Mouse (Mus musculus) cerebellum, adult 8-10 months (tissue): ENCODE data around the gene Sat2.

ENCODE experiments used
- DNase-seq: peaks from one replicate; pipeline ENCODE4 v3.0.0; 2022

Sat2 gene

DNA sequence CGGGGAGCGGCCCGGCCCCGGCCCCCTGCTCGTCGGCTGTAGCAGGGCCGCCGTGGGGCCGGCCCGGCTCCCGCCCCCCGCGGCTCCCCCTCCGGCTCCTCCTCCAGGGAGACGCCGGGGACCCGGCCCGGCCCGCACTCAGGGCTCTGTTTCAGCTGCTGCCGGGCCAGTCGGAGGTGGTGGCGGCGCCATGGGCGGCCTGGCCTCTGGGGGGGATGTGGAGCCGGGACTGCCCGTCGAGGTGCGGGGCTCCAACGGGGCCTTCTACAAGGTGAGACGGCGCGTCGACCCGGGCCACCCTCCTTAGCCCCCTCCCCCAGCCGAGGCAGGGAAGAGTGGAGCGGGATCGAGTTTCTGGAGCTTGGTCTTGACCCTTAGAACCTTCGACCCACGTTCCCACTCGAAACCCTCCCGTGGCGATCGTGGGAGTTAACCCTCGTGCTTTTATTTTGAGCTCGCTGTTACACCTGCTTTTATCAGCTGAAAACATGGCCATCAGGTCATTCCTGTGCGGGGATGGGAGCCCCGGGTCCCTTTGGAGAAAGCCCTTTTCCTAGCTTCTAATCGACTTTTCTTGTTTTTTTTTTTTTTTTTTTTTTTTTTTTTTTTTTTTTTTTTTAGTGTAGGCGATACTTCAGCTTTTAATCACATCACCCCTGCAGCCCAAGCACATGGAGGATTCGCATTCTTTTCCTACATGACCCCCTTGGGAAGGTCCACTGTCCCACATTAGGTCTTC, 11.5 kb downstream of the Sat2 start:
- peak; percentile 68 for DNase-seq

DNA sequence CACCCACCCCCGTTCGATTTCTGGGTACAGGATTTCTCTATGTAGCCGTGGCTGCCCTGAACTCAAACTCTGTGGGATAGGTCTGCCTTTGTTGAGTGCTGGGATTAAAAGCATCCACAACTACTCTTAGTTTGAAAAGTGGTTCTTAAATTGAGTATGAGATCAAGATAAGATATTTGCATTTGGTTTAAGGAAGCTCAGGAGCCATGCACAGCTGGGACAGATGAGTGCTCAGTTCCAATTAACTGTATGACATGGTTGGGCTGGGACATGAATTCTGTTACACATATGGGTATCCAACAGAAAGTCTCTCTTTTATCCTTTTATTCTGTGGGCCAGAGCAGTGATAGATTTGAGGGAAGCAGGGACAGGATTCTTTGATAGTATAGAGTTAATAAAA, 13.6 kb downstream of the Sat2 start:
- DNase-seq, result no peak

DNA sequence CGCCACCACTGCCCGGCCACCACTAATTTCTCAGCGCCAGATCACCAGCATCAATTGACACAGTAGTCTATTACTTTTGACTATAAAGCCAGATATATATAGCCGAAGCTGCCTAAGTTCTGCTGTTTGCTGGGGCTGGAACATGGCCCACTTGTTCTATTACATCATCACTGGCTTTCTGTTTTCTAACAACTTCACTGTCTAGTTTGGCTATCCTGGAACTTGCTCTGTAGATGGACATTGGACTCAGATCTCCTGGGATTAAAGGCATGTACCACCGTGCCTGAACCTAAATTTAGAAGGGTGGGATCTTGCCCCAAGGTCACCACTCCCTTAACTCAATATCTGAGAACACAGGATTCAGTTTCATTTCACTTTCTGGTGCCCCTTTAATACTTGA, 24.0 kb downstream of the Sat2 start:
- no peak for DNase-seq

DNA sequence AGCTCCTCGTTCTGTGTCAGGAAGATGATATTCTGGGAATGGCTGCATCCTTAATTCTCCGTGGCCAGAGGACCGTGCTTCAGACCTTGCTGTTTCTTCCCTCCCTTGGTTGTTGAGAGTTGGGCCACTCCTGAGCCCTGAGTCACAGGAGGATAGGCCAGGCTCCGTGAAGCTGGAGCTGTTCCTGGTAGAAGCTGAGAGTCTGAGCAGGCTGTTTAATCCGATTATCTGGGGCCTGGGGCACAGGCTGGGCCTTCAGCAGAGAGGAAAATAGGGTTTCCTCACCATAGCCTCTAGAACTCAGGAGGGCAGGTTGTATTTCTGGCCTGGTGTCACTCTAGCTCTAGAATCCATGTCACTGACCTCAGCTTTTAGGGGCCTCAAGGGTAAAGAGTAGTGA, 31.6 kb downstream of the Sat2 start:
- DNase-seq, result no peak

DNA sequence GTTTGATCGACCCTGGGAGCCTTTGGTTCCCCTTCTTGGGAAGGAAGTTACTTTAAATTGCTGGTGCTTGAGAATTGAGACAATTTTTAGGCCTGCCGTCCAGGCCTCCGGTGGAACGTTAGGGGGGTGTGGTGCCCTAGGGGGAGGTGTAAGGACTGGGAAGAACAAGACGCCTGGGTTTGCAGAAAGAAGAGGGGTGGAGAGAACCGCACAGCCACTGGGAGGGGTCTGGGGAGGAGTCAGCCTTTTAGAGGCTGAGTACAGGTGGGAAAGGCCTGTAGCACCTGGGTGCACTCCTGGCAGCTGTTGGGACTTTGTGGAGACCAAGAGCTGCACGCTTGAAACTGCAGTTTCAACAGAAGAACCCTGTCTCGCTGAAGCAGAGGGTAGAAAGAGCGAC, 32.9 kb downstream of the Sat2 start:
- DNase-seq, result no peak

DNA sequence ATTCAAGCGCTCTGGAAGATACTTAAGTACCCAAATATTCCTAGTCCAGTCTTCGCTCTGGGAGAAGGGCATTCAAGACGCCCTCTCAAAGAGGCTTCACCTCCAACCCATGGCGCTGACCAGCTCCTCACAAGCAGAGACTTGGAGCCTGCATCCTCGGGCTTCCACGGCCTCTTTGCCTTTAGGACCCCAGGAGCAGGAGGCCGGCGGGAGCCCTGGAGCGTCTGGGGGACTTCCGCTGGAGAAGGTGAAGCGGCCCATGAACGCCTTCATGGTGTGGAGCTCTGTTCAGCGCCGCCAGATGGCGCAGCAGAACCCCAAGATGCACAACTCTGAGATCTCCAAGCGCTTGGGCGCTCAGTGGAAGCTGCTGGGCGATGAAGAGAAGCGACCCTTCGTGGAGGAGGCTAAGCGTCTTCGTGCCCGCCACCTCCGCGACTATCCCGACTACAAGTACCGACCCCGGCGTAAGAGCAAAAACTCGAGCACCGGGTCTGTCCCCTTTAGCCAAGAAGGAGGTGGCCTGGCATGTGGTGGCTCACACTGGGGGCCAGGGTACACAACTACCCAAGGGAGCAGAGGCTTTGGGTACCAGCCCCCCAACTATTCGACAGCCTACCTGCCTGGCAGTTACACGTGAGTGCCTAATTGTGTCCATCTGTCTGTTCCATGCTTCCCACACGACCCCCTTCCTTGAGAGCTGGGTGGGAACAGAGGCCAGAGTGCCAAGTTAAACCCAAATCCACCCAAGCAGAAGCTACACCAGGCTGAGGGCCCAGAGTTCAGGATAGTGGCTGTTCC, 33.6 kb downstream of the Sat2 start, which contains the start of gene Sox15:
Gene Sox15, plus strand, starts transcription at position 51 of the 801 bp plus-strand sequence.
- DNase-seq, result peak; percentile 72

DNA sequence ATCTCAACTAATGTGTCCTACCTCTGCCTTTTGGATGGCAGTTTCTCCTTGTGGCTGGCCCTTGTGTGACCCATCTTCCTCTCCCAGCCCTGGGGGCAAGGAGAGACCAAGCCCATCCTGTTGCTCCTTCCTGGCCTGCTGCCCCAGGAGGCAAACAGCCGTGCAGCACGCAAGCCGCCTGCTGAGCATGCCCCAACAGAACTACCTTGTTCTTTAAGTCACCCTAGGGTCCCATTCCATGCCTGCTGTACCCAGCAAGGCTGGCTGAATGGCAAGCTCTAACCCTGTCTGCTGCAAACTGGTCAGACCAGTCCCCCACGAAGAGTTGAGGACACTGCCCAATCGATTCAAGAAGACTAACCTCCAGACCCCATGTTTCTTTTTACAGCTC, 34.2 kb downstream of the Sat2 start:
- no peak for DNase-seq

DNA sequence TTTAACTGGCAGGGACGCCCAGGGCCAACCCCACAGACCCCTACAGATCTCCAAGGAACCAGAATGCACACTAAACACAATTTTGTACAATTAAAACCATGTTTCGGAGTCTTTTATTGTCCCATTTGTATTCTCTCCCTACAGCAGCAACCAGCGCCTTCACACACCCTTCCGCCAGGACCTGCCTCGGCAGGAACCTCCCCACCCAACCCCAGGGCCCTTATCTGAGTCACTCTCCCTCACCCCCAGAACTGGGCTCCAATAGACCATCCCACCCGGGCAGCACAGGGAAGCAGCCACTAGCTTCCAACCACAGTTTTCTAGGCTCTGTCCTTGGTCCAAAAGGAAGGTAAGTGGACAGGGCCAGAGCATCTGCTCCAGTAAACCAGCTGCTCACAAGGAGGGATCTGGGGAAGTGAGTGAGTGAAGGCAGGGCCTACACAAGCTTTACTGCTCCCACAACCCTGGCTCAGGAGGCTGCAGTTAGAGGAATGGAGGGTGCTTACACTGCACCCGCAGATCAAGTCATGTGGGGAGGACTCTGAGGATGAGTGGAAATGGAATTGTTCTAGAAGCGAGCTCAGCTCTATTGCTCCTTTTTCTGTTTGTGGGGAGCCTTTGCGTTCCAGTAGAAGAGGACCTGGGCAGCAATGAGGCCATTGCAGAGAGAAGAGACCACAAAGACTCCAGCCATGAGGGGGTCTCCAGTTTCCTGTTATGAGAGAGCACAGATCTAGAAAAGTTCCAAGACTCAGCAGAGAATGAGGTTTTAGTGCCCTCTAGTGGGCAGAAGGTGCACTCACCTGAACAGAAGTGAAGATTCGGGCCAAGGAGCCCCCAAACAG, 35.0 kb downstream of the Sat2 start:
- DNase-seq, result peak; percentile 54

DNA sequence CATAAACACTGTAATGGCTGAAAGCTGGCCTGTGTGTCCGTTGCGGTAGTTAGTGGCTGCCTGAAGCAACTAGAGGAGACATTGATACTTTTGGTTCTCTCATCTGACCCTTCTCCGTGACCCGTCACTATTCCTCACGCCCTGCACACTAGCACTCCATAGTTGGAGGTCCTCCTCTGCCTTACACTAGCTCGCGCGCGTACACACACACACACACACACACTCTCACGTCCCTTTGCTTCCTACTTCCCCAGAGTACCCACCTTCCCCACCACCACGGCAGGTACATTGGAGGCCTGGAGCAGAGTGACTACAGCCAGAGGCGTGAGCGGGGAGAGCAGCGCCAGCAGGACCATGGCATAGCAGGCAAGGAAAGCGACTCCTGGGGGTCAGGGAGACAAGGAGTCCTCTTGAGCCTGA, 35.6 kb downstream of the Sat2 start:
- DNase-seq, result no peak

DNA sequence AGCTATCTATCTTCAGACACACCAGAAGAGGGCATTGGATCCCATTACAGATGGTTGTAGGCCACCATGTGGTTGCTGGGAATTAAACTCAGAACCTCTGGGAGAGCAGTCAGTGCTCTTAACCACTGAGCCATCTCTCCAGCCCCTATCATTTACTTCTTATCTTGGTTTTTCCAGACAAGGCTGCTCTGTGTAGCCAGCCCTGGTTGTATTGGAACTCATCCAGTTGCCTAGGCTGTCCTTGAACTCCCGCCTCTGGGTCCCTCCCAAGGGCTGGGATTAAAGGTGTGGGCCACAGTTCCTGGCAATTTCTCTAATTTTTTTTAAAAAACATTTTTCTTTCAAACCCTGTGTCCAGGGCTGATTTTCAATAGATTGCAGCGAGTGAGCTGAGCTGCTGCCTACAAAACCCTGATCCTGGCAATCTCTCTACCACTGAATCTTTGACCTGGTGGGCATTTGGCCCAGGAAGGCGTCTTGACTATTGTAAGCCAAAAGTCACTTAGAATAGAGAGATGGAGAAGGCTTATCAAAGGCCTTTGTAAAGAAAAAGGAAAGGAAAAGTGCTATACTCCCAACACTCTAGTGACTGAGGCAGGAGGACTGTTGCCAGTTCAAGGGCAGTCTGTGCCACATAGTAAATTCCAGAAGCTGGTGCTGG, 39.5 kb downstream of the Sat2 start:
- no peak for DNase-seq

DNA sequence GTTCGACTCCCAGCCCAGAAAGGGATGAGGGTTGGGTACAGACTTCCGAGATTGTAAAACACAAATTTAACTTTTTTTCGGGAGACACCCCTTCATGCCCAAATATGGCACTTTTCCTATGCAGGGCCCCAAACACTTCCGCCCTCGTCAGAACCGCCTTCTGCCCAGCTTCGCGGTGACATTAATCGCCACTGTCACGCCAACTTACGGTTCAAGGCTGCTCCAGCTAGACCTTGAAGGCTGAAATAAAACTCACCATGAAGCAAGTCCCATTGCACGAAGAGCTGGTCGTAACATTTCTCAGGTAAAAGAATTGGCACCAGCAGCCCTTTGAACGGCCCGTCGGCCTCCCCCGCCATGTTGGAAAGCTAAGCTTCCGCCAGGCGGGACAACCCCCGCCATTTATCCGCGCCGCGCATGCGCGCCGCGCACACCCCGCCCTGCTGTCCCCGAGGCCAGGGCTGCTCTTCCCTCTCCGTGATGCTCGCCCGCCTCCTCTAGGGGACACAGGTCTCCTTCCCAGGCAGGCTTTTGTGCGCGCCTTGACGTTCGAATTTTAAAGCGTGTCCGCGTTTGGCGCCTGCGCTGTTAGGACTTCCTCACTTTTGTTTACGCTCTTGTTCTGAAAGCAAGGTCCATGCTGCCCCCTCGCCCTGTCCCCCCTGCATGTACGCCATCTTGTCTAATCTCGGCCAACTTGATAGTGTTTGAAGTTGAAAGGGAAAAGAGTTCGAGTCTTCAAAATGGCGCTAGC, 40.6 kb downstream of the Sat2 start, which contains the start of gene Mpdu1:
Gene Mpdu1, minus strand, starts transcription at position 430 of the 754 bp plus-strand sequence.
- DNase-seq, result peak; percentile 91

DNA sequence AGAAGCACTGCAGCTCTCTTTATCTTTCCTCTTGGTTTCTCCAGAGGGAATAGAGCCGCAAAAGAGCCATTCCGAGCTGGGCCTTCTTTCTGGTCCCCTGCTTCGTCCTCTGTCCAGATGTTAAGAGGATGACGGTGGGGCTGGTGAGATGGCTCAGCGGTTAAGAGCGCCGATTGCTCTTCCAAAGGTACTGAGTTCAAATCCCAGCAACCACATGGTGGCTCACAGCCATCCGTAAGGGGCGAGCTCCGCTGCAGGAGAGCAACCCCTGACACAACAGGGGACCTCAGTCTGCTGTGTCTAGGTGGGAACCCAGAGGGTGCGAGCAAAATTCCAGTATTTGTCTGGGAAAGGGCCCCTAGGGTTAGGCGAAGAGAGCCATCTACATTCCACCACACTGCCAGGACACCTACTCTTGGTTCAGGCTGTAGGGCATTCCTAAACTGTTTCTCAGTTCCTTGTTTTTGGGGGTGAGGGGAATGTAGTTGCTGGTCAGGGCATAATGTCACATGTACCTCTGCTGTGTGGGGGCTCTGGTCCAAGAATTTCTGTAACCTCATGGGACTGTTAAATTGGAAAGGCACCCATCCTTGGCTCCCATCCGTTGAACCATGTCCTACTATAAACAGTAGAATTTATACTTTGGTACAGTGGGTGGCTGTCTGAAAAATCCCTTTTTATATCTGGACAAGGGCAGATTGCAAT, 41.3 kb downstream of the Sat2 start:
- peak; percentile 50 for DNase-seq

DNA sequence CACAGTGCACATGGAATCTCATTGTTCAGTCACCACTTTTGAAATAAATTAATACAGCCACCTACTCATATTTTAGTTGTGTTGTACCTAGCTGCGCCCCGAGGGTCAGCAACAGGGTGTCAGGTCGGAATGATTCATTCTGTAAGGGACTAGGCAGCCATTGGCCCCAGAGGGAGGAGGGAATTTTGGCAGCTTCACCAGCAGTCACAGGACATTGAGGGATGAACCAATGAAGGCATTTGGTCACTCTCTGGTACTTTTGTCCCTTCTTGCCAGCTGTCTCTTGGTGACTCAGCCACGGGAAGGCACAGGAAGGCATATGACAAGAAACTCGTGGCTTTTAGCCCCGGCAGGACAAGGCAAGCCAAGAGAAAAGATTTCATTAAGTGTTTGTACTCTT, 42.0 kb downstream of the Sat2 start:
- no peak for DNase-seq

DNA sequence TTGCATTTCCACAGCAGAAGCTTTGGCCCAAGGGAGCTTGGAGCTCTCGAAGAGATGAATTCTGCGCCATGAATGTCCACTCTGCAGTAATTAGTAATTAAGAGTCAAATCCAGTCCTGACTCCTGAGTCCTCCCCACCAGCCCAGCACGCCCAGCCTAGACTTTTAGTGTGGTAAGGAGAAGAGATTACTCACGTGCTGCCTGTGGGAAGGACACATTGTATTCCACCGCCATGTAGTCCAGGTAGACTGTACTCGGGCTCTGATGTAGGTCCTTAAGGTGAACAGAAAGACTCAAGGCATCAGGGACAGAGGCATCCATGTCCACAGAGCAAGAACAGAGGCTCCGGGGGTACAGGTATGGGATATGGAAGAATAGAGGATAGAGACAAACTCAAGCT, 43.0 kb downstream of the Sat2 start:
- DNase-seq, result no peak

DNA sequence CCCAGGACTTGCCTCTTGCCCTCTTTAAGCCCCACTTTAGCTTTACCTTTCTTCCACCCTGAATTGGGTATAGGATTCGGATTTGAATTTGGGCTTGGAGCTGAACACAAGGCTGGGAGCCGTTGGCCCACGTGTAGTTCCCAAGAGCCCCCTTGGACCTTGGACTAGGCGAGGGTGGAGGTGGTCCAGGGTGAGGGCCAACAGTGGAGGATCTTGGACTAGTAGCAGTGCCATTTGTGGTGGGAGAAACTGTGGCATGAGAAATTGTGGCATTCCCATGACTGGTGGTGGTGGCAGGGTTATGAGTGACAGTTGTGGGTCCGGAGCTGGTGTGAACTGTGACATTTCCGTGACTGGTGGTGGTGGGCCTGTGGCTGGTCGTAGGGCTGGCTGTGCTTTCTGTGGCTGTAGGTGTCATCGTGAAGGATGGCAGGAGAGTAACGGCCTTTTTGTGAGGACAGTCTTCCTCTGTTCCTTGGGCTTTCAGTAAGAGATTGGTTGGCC, 43.7 kb downstream of the Sat2 start:
- DNase-seq, result no peak

DNA sequence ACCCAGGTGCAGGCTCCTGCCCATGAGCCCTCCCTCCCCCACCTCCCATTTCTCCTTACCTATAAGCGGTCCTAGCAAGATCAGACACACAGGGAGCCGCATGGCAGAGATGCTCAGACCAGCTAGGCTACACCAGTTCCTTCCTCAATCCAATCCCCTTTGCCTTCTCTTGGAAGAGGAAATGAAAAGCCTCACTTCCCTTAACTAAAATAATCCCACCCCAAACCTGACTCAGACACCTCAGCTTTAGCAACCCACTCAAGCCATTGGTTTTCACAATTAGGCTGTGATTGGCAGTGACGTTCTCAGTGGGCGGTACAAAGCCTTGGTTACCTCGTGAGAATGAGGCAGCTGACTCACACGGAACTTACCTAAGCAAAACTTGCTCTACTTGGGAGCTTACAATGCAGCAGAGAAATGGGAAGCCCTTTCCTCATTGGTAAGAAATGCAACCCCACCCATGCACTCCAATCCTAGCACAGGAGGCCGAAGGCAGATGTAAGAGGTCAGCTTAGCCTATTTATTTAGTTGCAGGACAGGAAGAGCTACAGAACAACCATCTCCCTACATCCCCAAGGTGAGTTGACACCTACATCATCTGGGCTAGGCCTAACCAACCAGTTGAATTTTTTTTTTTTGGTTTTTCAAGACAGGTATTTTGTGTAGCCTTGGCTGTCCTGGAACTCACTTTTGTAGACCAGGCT, 44.3 kb downstream of the Sat2 start, which contains the start of gene Cd68:
Gene Cd68, minus strand, starts transcription at position 193 of the 704 bp plus-strand sequence.
- DNase-seq, result no peak

DNA sequence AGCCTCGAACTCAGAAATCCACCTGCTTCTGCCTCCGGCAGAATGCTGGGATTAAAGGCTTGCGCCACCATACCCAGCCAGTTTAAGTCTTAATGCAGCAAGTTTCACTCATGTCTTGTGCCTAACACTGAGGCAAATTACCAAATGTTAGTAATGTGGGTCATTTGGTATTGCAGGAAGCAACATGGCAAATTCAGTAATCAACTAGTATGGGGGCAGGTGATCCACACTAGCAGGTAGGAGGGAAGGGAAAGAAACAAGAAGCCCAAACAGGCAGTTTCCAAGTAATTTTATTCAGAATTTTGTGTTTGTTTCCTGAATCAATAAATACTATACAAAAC, 44.8 kb downstream of the Sat2 start:
- DNase-seq, result no peak

DNA sequence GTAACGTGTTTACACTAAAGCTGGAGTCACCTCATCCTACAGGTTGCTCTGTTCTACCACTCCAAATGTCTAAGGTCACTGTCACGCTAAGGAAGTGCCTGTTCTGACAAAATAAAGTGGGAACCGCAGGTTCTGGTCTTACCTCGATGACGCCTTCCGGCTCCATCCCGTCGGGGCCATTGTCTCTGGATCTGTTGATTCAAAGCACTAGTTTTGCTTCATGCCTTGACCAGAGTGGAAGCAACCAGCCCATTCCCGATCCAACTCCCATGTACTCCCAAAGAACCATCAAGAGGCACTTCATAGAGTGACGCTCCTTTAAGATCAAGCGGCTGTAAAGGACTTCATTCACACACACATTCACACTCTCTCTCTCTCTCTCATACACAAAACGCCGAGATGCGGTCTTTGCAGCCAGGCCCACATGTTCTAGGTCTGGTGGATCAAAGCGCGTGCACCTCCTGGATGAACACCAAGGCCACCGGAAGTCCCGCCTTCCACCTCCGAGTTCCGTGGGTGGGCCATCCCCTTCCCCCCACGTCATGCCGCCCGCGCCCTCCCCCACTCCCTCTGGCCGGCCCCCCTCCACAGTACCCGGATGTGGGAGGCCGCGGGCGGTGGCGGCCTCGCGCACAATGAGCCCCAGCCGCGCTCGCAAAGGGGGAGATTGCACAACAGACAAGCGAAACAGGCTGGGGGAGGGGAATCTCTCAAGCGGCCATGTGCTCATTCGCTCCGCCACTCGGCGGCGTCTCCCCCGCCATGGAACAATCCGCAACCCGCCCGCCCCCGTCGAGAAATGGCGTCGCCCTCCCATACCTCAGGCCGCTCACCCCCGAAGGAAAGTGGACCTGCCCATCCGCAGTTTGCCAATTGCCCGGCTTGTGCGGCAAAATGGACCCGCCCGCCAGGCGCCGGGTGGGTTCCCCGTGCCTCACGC, 49.2 kb downstream of the Sat2 start:
- peak; percentile 94 for DNase-seq

DNA sequence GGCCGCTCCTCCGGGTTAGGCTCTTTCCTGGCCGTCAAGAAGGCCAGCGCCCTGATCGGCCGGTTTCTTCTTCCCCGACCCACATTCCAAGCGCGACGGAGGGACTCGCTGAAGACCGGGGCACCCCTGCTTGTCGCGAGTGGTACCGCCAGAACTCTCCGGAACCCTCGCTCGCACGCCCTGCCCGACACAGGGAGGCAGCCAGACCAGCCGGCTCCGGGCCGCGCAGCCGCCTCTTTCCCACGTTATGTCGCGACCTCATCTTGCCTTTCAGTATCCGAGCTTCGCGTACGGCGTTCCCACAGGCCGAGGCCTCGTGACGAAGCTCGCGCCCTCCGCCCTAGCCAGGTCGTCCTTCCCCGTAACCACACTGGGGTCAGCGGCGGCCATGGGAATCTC, 49.9 kb downstream of the Sat2 start:
- no peak for DNase-seq
